Mouse (Mus musculus): ENCODE data around the gene Gstm7.

GRCm38 (mm10) chr3:107928691-107929090, 2.9 kb downstream of the Gstm7 start:
- TF ChIP-seq CTCF (IDR thresholded peaks at IDR 0.05; ENCODE audit: low read depth), result no peak
- TF ChIP-seq EP300 (IDR thresholded peaks at IDR 0.05; ENCODE audit: low read depth), result no peak

Data from liver, postnatal 0 days (tissue).